Mouse (Mus musculus) left cerebral cortex, postnatal 10 days (tissue): ENCODE data around the gene Fkbp11. TPM values are rescaled to one million over a fixed set of nuclear protein-coding genes. Genes with fewer than 3 reads are reported as not detected.

Experiments used
- total RNA-seq, 2 experiments: library from RNA; stranded (reverse); gene quantifications; 2 replicates each; pipeline ENCODE4 v1.2.3; 2021

Gene Fkbp11
- total RNA-seq, 2 experiments from 2014 or later = 2.2 TPM

Other genes with a start within 250 kb of the Fkbp11 start
- gene Lalba, start 245.5 kb downstream of the Fkbp11 start, total RNA-seq = not detected
- not detected for gene Olfr279, start 235.8 kb downstream of the Fkbp11 start, total RNA-seq
- 10 to 100 TPM; 62.2 to 64.0 TPM for gene Kansl2, start 193.9 kb downstream of the Fkbp11 start, total RNA-seq
- gene Ccnt1, start 157.3 kb downstream of the Fkbp11 start, total RNA-seq = 10 to 100 TPM; 42.0 to 50.2 TPM
- not detected for gene 4930415O20Rik, start 157.2 kb downstream of the Fkbp11 start, total RNA-seq
- 10 to 100 TPM; 37.1 to 38.1 TPM for gene Adcy6, start 118.1 kb downstream of the Fkbp11 start, total RNA-seq
- 100 to 1,000 TPM; 173 to 185 TPM for gene Cacnb3, start 97.4 kb downstream of the Fkbp11 start, total RNA-seq
- 10 to 100 TPM; 55.8 to 58.2 TPM for gene Ddx23, start 65.3 kb downstream of the Fkbp11 start, total RNA-seq
- 10 to 100 TPM; 68.6 to 70.1 TPM for gene Rnd1, start 50.7 kb downstream of the Fkbp11 start, total RNA-seq
- 10 to 100 TPM; 13.6 to 14.5 TPM for gene Ccdc65, start 20.0 kb downstream of the Fkbp11 start, total RNA-seq
- gene Arf3, start 35.0 kb upstream of the Fkbp11 start, total RNA-seq = 100 to 1,000 TPM; 651 to 661 TPM
- gene Wnt10b, start 50.0 kb upstream of the Fkbp11 start, total RNA-seq = under 1 TPM; 0.63 to 0.64 TPM
- gene Wnt1, start 61.7 kb upstream of the Fkbp11 start, total RNA-seq = not detected
- gene Ddn, start 81.3 kb upstream of the Fkbp11 start, total RNA-seq = 100 to 1,000 TPM; 285 to 294 TPM
- gene Prkag1, start 103.3 kb upstream of the Fkbp11 start, total RNA-seq = 10 to 100 TPM; 41.7 to 44.6 TPM
- gene Kmt2d, start 143.0 kb upstream of the Fkbp11 start, total RNA-seq = 10 to 100 TPM; 62.4 to 64.3 TPM
- gene Rhebl1, start 166.3 kb upstream of the Fkbp11 start, total RNA-seq = 10 to 100 TPM; 11.2 to 14.1 TPM
- under 1 TPM; 0.16 to 0.47 TPM for gene Dhh, start 170.3 kb upstream of the Fkbp11 start, total RNA-seq
- 10 to 100 TPM; 15.4 to 21.6 TPM for gene Lmbr1l, start 190.0 kb upstream of the Fkbp11 start, total RNA-seq
- gene Tuba1b, start 206.4 kb upstream of the Fkbp11 start, total RNA-seq = 1,000 to 10,000 TPM in 1 of 2 experiments, 100 to 1,000 TPM in 1; 986 to 1,032 TPM
- not detected for gene Gm49450, start 225.4 kb upstream of the Fkbp11 start, total RNA-seq
- 1,000 to 10,000 TPM; 4,375 to 4,691 TPM for gene Tuba1a, start 225.5 kb upstream of the Fkbp11 start, total RNA-seq